Mouse (Mus musculus): ENCODE measurements around the gene Sucnr1.

Sucnr1 gene

GRCm38 (mm10) chr3:60111889-60112646 is 30.4 kb downstream of the Sucnr1 start:
- peak in 1 of 2 experiments; percentile 14 for DNase-seq

GRCm38 (mm10) chr3:60114571-60114970 is 32.9 kb downstream of the Sucnr1 start:
- no peak for DNase-seq

GRCm38 (mm10) chr3:60121449-60121848 is 39.8 kb downstream of the Sucnr1 start:
- DNase-seq = no peak

- DNase-seq = no peak
These were observed 42.5 kb downstream of the Sucnr1 start for GRCm38 (mm10) chr3:60123859-60124794.

- no peak for DNase-seq
These were observed 44.9 kb downstream of the Sucnr1 start for GRCm38 (mm10) chr3:60126564-60126963.

GRCm38 (mm10) chr3:60128282-60128681 is 46.6 kb downstream of the Sucnr1 start:
- no peak for DNase-seq

GRCm38 (mm10) chr3:60135801-60136200 is 54.1 kb downstream of the Sucnr1 start:
- no peak for DNase-seq

Data from lung, adult 18-20 months (tissue).